Mouse (Mus musculus) cerebellum, adult 2 months (tissue): Measurements from ENCODE around the gene Eya4. TPM values are rescaled to one million over a fixed set of nuclear protein-coding genes. Genes with fewer than 3 reads are reported as not detected.

Experiments
- DNase-seq, 2 experiments: peaks; one replicate each; pipeline ENCODE4 v3.0.0; 2021
- H3K27ac ChIP-seq: fragments of 200-500 bp; 2 replicates; pipeline ENCODE4 v1.5.1; 2012; ENCODE audit warnings: low read length, control low read depth, inconsistent platforms; ENCODE audit not compliant: insufficient read depth
- H3K27me3 ChIP-seq: fragments of 200-500 bp; 2 replicates; pipeline ENCODE4 v1.6.1; 2012; ENCODE audit warnings: inconsistent platforms, mild to moderate bottlenecking, low read length, moderate library complexity; ENCODE audit not compliant: control insufficient read depth, insufficient read depth
- H3K4me1 ChIP-seq: fragments of 200-500 bp; 2 replicates; pipeline ENCODE4 v1.6.1; 2011; ENCODE audit warnings: low read length; ENCODE audit not compliant: control insufficient read depth, insufficient read depth
- H3K4me3 ChIP-seq: fragments of 200-500 bp; replicated peaks from 2 replicates; pipeline ENCODE3; 2011; ENCODE audit warnings: mild to moderate bottlenecking, low read depth, low read length, control low read depth; ENCODE audit not compliant: insufficient read depth
- CTCF ChIP-seq: fragments of 200-500 bp; IDR thresholded peaks from 2 replicates; pipeline ENCODE4 v1.5.1; 2011; ENCODE audit warnings: low read depth, mild to moderate bottlenecking, control low read depth, low read length, moderate library complexity, borderline replicate concordance; ENCODE audit not compliant: insufficient read depth
- POLR2A ChIP-seq: fragments of 200-500 bp; IDR thresholded peaks from 2 replicates; pipeline ENCODE4 v1.6.1; 2011; ENCODE audit warnings: low read length, control low read depth, borderline replicate concordance; ENCODE audit not compliant: insufficient read depth
- WGBS: fragments of 180-500 bp; shearing (Covaris S2); methylation state at CpG from one replicate; pipeline ENCODE4 v1.1.7; 2018; 5-methylcytosine and 5-hydroxymethylcytosine counted together
- polyA plus RNA-seq: library from polyadenylated mRNA; depleted of rRNA; stranded (reverse); fragments of >200 nt; gene quantifications from 2 replicates; pipeline ENCODE4 v1.2.3, GENCODE M21; 2012

Eya4 gene
- polyA plus RNA-seq, 1 experiment = 0.82 TPM

DNA sequence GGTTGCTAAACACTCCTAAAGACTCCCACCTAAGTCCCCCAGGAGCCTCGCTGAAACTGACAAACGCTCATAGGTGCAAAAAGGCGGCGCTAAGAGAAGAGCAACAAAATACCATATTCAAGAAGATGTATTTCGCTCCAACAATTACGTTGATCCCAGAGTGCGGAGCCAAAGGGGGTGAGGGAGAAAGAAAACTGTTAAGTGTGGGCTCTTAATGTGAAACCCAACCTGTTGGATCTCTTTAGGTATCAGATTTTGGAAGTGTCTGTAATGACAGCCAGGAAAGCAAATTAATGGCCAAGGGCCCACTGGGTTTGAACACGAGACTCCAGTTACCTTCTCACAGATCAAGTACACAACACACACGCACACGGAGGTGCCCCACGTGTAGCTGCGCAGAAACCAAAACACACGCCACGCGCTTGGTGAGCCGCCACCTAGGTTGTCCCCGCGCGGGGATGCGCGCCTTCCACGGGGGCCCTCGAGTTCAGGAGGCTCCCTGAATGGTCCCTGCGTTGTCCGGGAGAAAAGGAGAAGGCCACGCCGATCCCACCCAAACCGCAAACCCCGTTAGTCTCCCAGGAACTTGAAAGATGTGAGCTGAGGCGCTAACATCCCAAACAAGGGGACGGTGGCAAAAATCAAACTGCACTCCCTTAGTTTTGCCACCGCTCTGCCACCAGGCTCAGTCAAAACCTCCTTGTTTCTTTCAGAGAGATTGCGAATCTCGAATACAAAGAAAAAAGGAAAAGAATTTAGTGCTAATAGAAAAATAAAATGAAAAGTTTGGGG is 2.3 kb downstream of the Eya4 start:
- no peaks in the 10 kb centered on the region; the same call in 1 of the 2 replicates for H3K27me3 ChIP-seq
- 7% methylated on average over 34 of the region's 34 CpGs for WGBS
- peak in 1 of 2 experiments; percentile 12 for DNase-seq
- peaks cover 2% of the 10 kb centered on the region; the same call in 1 of the 2 replicates for H3K4me1 ChIP-seq
- H3K27ac ChIP-seq = no peak overlapping the region
- TF ChIP-seq CTCF = no peak
- no peak for TF ChIP-seq POLR2A
- H3K4me3 ChIP-seq = peak overlapping the region; percentile 7

DNA sequence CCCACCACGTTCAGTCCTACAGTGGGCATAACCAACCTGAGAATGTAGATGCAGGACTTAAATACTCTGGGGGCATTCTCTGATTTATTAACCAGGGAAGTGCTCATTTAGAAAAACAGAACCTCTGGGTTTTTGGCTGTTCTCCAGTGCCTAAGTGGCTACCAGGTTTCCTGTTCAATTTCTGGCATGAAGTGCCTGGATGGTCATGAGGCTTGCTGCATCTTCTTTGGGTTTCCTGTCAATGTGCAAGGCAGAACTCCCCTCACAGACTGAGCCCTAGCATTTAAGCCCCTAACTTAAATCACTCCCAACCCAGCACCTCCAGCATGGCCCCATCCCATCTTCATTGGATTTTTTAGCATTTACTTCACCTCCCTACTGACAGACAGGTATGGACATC is 13.3 kb downstream of the Eya4 start:
- Histone ChIP-seq H3K27ac (no peak overlapping the region), H3K27me3 (no peaks in the 10 kb centered on the region), H3K4me1 (no peaks in the 10 kb centered on the region), H3K4me3 (no peak overlapping the region)
- no peak for DNase-seq
- WGBS = 78% methylated on average over 1 of the region's 1 CpGs
- TF ChIP-seq CTCF (no peak), POLR2A (no peak)

DNA sequence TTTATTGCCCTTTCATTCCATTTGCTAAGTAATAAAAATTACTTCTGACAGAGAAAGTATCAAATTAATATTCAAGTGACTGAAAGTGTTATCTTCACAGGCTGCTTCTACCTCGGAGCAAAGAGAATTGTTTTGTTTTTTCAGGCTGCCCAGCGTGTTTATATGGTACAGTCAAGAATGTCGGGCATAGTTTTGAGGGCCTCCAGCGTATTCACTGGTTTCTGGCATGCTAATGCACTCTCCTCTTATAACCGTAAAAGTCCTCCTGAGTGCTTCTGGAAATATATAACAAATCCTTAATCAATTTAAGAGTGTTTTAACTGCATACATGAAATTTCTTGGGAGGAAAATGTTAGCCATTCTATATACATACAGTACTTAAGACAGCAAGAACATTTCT is 17.8 kb downstream of the Eya4 start:
- TF ChIP-seq CTCF (no peak), POLR2A (no peak)
- WGBS = 65% methylated on average over 5 of the region's 5 CpGs
- Histone ChIP-seq H3K27ac (no peak overlapping the region), H3K4me1 (no peaks in the 10 kb centered on the region), H3K4me3 (no peak overlapping the region), H3K27me3 (no peaks in the 10 kb centered on the region)
- no peak for DNase-seq

DNA sequence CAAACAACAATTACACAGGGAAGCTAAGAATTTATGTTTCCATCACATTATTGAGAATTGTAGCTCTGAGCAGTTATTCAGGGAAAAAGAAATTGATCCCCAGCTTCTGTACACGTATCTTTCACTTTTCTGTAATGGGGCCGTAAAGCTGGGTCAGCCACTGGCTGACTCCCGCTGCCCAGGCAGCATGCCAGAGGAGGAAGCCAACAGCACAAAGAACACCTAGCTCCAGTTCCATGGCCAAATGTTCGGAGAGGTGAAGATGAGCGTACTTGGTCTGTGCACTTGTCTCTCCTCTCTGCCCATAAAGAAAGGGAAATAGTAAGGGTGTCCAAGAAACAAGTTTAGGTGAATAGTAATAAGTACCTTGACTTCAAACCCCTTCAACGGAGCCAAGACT is 22.9 kb downstream of the Eya4 start:
- no peaks in the 10 kb centered on the region for H3K4me1 ChIP-seq
- no peak overlapping the region for H3K27ac ChIP-seq
- H3K4me3 ChIP-seq = no peak overlapping the region
- TF ChIP-seq POLR2A (no peak), CTCF (no peak)
- WGBS = 61% methylated on average over 6 of the region's 6 CpGs
- no peaks in the 10 kb centered on the region for H3K27me3 ChIP-seq
- DNase-seq = no peak

DNA sequence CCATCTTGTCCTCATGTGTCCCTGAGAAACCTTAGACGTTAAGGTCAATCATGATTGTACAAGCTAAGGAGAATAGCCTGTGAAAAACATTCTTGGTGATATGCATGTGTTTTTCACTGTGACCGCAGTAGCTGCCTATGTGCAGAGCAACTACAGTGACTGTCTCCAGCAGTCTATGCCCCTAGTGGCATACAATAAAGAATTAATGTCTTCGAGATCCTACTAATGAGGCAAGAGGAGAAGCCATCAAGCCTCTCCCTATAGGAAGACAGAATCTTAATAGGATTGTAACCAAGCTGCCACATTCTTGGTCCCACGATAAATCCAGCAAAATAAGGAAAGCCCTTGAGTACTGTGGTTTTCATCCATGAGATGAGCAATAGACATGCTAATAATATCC is 28.3 kb downstream of the Eya4 start:
- Histone ChIP-seq H3K4me3 (no peak overlapping the region), H3K27me3 (no peaks in the 10 kb centered on the region), H3K4me1 (no peaks in the 10 kb centered on the region), H3K27ac (no peak overlapping the region)
- WGBS = 92% methylated on average over 4 of the region's 4 CpGs
- TF ChIP-seq POLR2A (no peak), CTCF (no peak)
- DNase-seq = no peak

DNA sequence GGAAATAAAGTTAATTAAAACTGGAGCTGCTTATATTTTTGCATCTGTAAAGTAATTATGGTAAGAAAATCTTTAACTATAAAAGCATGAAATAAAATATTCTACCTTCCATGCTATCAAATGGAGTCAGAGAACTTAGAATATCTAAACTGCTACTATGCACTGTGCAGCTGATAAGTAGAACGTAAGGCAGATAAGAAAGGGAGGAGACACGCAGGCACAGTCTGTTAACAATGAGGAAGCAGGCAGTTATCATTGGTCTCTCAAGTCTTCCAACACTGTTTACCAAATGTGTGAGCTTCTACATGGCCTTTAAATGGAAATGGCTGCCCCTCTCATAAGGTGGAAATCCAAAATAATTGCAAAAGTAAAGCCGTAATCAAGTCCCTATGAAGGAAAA is 55.0 kb downstream of the Eya4 start:
- Histone ChIP-seq H3K4me1 (no peaks in the 10 kb centered on the region), H3K4me3 (no peak overlapping the region), H3K27ac (no peak overlapping the region), H3K27me3 (no peaks in the 10 kb centered on the region)
- DNase-seq = no peak
- 91% methylated on average over 3 of the region's 3 CpGs for WGBS
- TF ChIP-seq POLR2A = no peak
- no peak for TF ChIP-seq CTCF

DNA sequence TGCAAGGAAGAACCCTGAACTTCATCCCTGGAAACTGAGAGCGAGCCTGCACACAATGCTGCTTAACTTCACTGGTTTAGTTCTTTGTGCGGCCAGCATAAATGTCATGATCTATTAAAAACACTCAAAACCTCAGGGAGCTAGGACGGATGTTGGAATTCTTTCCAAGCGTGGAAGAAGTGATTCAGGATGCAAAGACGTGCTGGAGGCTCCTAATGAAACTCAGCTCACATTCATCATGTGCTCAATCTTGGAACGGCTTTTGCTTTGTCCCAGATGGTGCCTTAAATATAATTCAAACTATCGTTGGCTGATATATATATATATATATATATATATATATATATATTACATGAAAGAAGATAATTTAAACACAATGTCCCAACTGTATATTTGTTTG is 58.1 kb downstream of the Eya4 start:
- WGBS = 65% methylated on average over 7 of the region's 7 CpGs
- Histone ChIP-seq H3K4me1 (no peaks in the 10 kb centered on the region), H3K27ac (no peak overlapping the region), H3K4me3 (no peak overlapping the region), H3K27me3 (no peaks in the 10 kb centered on the region)
- no peak for DNase-seq
- no peak for TF ChIP-seq POLR2A
- no peak for TF ChIP-seq CTCF

DNA sequence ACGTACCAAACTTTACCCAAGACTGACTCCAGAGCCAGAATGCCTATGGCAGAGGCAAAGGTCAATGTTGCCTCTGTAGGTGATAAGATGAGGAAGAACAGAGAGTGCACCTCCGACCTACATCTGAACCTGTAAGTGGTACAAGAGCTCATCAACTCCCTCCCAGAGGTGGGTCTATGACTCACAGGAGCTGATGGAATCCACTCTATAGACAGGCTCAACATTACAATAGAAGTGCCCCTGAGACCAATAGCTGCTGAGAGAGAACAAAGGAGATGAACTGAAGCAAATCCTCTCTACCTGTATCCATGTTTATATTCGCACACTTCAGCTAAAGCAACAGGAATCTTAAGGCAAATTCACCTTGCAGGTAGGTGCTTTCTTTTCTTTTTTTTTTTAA is 73.2 kb downstream of the Eya4 start:
- TF ChIP-seq CTCF (no peak), POLR2A (no peak)
- Histone ChIP-seq H3K27me3 (no peaks in the 10 kb centered on the region), H3K4me1 (no peaks in the 10 kb centered on the region), H3K27ac (no peak overlapping the region), H3K4me3 (no peak overlapping the region)
- 93% methylated on average over 3 of the region's 3 CpGs for WGBS
- no peak for DNase-seq
